Mouse (Mus musculus) thymus, postnatal 14 days (tissue): Measurements from ENCODE around the gene Scrg1.
A peak's percentile ranks its signal among the peaks of the same experiment; 100 is the strongest.
"Not testable (repeated sequence)": the region's sequence is repeated elsewhere in the genome, so short reads cannot be mapped to it uniquely, and the experiment has no call there.

Experiments
- DNase-seq: peaks from one replicate; pipeline ENCODE4 v3.0.0; 2021

Scrg1 gene

DNA sequence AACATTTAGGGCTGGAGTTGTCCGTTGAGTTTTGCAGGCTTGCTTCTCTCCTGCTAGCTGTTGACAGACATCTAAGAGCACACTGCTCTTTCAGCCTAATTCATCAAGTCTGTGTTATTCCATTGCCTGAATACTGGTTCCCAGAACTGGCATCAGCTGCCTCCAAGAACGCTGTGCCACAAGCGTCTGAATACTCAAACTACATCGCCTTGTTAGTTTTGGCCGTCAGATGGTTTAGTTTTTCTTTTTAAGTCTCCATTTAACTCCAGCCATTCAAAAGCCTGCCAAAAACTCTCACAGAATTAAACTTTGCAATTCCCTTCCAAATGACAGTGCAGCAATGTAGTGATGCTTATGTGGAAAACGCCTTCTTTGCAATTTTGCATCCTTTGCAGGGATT, 1.4 kb downstream of the Scrg1 start:
- DNase-seq = no peak

DNA sequence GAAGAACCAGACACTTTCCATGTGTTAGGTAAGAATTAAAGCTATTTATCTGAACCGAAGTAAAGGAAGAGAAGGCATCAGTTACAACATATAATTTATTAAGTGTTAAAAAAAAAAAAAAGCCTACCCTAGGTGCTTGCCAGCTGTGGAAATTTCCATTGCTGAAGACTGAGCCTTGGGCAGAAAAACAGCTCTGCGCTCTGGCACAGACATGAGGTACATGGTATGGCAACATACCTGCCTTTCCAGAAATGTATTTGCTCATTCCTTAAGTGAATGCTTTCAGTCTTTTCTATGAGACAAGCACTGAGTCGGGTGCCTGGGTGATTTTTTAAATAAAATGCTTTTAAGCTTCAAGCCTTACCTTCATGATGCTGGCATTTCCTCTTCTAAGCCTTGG, 2.2 kb downstream of the Scrg1 start:
- DNase-seq = no peak

DNA sequence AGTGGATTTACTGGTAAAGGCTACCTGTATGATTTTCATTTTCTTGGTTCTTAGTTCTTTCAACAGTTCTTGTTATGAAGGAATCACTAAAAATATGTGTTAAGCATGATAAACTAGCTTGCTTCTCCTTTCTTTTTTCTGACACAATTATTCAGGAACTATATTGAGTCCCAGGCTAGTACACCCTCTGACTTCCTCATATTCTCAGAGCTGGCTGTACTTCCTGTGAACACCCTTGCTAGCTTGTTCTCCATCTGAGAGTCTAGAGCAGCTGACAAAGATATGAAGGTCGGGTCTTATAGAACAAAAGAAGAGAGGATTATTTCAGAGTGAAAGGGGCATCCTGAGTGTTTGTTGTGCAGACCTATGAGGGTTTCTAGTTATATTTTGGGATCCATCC, 7.1 kb downstream of the Scrg1 start:
- DNase-seq = no peak

DNA sequence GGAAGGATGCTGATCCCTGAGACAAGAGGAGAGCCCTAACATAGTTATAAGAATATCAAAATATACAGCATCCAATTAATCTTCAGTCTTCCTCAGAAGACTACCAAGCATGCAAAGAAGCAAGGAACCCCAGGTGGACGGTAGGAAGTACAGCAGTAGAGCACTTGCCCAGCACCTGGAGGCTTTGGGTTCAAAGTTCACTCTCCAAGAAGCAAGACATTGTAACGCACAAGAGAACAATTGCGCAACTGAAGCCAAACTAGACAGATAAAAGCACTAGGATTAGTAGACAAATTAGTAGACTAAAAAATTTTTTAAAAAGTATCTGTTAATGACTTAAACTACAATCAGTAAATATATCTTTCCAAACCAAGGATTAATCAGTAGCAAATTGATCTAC, 8.0 kb downstream of the Scrg1 start:
- DNase-seq = no peak

DNA sequence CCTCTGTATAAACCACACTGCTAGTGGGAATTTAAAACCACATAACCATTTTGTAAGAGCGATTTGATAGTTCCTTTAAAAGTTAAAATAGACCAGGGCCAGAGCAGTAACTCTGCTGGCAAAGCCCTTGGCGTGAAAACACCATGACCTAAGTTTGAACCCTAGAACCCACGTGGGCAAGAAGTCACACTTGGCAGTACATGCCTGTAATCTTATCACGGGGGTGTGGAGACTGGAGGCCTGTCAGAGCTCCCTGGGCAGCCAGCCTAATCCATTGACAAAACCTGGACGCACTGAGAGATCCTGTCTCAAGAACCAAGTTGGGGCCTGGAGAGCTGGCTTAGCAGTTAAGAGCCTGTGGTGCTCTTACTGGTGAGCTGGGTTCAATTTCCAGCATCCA, 12.9 kb downstream of the Scrg1 start:
- DNase-seq = no peak

DNA sequence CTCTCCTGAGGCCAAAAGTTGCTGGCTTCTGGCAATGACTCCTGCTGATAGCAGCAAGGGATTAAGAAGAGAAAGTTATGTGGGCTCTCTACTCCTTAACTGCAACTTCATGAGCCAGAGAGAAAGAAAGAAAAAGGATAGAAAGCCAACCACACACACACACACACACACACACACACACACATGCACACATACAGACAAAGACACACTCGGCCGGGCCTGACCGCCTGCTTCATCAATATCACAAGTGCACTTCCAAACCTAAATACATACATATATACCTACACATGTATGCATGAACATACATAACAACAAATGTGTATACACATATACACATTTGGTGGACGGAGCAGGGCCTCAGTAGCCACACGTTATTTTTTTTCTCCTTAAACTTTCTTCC, 15.1 kb downstream of the Scrg1 start:
- no peak for DNase-seq

DNA sequence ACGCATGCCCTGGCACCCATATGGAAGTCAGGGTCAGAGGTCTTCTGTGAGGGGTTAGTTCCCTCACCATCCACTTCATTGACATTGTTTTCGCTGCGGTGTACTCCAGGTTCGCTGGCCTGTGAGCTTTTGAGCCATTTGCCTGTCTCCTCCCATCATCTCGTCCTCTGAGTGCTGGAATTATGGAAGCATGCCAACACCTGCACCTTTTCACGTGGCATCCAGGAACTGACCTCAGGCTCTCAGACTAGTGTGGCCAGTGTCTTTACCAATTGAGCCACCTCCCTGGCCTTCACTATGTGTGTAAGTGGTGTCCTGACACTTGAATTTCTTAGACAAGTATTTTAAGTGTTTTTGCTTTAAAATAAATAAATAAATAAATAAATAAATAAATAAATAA, 18.0 kb downstream of the Scrg1 start:
- no peak for DNase-seq

DNA sequence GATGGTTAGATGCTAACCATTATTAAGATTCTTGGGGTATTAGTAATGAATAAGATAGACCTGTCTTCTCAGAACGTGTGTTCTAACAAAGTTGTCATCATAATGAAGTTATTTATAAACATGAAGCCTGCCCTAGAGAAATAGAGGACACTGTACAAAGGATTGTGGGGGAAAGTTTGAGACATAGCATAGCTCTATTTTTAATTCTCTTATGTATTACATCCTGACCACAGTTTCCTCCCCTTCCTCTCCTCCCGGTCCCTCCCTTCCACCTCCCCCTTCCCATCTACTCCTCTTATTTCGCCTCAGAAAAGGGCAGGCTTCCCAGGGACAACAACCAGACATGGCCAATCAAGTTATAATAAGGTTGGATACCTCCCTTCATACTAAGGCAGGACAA, 22.7 kb downstream of the Scrg1 start:
- no peak for DNase-seq

DNA sequence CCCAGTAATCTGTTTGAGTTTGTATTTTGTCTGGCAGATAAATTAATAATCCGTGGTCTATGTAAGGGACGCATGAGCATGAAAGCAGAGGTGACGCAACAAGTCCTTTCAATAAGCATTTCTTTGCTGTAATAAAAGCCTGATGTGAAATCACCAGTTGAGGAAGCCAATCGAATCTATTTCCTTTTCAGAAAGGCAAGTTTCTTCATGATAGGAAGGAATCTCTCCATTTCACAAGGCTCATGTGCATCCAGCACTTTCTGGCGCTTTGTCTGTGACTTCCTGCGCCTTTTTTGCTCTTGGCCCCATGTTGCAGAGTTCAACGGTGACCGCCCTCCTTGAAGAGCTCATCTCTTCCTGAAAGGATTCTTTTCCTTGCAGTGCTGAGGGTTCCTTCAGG, 24.0 kb downstream of the Scrg1 start:
- DNase-seq = no peak

DNA sequence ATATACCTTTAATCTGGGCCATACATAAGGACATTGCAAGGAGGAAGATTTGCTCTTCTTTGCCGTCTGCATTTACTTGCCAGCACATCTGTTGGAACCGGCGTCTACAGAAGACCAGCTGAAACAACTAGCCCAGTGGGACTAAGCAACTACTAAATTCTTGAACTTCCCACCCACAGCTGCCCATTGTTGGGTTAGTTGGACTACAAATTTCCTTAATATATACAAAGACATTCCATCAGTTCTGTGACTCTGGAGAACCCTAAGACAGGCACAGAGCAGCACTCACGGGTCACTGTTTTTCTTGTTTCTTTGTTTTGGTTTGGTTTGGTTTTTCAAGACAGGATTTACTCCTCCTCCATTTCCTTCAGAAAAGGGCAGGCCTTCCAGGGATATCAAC, 24.9 kb downstream of the Scrg1 start:
- DNase-seq = no peak

DNA sequence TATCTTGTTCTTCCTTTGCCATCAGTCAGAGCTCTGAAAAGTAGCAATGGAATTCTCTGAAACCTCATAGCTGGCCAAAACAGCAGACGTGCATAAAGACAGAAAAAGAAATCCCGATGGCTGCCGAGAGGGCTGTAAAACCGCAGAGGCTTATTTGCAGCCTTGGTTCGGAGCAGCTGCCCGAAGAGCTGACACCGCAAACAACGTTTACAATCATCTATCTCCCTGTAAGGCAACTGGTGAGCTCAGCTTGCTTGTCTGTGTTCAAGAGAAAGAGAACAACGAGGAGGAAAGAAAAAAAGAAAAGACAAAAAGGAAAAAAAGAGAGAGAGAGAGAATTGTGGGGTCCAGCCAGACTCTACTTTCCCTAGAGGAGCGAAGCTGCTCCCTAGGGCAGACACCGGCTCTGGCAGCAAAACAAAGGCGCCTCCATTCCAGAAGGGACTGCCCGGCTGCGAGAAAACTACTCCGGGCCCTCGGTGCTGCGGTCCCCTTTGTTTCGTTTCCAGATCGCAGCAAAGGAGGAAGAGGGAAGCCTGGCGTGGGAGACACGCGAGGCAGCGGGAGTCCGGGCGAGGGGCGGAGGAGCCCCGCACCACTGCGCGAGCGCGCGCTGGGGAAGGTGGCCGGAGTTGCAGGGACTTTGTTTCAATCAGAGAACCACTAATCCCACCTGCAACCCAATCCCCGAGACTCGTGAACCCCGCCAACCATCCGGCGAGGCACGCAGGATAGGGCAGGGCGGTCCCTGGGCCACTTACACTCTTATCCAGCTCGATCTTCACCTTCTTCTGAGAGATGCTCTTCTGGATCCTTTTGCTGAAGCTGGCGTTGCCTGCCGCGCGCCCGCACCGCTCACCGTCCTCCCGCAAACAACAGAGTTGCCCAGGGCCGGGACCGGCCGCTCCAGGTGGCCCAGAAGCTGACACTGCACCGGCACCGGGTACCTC, 31.0 kb downstream of the Scrg1 start:
- peak; percentile 61 for DNase-seq

DNA sequence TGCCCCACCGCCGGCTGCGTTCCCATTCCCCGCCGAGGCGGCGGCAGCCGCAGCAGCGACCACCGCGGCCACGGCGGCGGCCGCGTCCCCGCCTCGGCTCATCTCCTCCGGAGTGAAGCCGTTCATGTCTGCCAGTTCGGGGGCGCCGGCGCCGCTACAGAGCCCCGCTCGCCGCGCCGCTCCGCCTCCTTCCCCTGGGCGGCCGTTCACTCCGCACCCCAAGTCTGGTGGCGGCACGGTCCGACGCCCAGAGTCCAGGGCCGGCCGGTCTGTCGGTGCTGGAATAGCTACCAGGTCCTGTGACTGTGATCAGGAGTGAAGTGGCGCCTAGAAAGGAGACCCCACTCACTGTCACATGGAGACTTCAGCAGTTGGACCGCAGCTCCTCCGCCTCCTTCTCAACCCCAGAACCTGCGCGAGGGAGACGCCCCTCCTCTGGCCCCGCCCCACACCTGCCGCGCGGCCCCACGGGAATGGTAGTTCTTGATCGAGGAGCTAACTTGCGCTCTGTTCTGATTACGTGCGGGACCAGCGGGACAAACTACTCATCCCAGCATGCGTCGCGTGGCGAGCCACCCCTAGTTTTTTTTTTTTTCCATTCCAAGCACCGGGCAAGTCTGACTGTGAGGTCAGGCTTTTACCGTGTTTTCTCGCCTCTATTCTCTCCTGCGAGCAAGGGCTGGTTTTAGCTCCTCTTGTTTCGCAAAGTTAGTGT, 31.9 kb downstream of the Scrg1 start, which contains the start of gene Sap30:
Gene Sap30, minus strand, starts transcription at position 420 of the 715 bp plus-strand sequence.
- peak; percentile 99 for DNase-seq

DNA sequence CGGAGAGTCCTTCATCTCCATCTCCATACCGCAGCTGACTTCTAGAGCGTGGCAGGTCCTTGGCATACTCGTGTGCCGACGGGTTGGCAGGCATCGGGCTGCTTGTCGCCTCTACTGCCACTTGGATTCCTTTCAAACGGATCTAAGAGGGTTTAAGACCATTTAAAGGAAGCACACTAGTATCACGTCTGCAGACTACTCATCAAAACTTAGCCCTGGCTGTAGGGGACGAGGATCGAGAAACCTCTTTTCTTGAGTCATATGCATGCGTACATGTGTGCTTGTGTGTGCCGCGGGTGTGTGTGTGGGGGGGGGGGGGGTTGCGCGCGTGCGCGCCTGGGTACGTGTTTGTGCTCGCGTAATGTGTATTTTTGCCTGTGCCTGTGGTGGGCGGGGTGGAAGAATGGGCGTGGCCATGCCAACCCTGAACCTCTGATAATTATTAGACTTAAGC, 32.6 kb downstream of the Scrg1 start:
- DNase-seq = peak; percentile 79

DNA sequence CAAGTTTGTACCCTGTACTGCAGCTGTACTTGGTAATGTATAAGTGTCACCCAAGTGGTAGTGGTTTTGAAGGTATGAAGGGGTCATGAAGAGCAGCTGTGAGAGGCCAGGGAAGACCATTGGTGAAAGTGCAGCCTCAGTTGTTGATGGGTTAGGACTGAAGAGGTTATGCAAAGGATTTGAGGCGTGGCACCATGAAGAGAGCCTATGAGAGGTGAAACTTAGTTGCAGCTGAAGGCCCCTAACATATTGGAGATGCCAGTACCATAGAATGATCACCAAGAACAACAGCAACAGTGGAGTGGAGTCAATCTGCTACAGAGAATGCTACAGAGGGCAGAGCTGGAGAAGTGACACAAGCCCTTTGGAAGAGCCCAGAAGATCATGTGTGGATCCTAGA, 33.6 kb downstream of the Scrg1 start:
- no peak for DNase-seq

DNA sequence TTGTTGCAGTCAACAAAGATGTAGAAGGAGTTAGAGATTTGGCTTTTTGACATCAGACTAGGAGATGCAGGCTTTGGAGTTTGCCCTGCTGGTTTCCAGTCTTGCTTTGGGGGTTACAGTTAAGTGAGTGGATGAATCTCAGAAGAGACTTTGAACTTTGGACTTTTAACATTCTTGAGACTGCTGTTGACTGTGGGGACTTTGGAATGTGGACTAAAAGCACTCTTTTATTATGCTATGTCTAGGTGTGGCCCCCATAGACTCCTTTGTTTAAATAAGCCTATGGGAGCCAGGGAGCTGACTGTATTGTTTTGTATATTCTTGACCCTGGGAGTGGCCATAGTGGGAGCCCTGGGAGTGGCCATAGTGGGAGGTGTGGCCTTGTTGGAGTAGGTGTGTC, 34.2 kb downstream of the Scrg1 start:
- no peak for DNase-seq

DNA sequence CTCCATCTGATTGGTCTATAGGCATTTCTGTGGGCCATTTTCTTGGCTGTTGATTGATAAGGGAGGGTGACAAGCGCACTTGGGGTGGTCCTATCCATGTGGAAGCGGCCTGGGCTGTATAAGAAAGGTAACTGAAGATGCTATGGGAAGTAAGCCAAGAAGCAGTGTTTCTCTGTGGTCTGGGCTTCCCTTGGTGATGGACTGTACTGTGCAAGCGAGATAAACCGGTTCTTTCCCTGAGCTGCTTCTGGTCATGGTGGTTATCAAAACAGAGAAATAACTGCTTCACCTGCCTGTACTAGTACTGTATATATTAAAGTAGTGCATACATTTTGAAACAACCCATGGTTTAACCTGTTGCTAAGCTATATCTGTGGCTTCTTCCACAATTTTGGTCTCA, 36.1 kb downstream of the Scrg1 start:
- no peak for DNase-seq

DNA sequence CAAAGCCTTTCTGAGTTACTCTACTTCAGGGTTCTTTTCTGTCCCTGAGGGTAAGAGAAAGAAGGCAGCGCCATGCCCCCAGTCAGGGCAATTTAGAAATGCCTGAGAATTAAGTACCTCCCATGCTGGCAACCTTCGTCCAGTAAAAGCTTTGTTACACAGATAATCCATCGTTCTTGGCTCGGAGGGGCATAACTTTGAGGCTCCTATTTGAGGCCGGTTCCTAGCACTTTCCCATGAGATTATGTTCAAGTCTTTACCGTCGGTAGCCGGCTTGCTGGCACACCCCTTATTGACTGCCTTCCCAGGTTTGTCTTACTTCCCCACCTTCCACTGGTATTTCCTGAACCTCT, 42.7 kb downstream of the Scrg1 start:
- no peak for DNase-seq

DNA sequence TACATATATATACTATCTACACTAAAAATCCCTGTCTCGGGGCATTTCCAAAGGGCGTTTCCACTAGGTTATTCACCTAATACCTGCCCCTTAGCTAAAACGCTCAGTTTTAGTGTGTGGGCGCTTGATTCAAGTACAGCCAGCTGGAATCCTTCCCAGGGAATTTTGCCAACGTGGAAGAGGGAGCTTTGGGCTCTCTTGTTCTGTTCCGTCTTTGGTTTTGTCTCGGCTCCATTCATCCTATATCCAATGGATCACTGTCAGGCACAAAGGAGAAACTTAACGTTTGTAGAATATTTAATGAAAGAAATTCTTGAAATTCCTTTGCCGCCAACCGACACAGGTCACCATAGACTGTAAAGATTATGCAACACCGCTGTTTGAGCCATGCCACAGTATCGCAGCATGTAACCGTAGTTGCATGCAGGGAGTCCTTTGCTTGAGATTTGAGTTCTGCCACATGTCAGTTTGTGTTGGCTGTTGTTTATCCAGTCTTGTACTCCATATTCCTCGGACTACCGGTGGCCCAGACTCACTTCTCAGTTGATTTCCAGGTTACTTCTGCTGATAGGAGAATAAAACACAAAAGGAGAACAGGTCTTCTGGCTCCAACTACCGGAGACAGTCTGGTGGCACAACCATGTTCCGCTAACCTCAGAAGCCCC, 43.3 kb downstream of the Scrg1 start:
- no peak for DNase-seq

DNA sequence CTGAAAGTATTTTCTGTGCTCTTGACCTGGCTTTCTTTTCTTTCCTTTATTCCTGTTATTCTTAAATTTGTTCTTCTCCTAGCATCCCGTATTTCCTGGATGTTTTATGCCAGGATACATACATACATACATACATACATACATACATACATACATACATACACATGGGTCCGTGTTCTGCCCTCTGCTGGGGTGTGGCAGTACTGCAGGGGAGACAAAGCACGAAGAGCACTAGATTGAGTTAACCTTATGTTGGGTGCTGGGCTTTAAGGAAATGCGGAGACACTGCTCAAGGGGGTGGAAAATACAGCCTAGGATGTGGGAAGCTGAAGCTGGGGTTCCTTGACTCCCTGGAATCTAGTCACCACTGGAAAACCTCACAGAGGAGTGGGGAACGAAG, 47.9 kb downstream of the Scrg1 start:
- peak; percentile 89 for DNase-seq

DNA sequence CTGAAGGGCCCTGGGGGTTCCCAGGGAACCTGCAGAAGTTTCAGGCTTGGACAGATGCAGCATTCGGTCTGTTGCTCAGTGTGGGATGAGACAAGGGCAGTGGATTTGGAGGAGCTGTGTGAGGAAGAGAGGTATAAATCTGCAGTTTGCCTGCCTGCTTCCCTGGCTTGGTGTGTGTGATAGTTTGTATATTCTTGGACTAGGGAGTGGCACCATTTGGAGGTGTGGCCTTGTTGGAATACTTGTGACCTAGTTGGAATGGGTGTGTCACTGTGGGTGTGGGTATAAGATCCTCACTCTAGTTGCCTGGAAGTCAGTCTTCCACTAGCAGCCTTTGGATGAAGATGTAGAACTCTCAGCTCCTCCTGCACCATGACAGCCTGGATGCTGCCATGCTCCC, 49.8 kb downstream of the Scrg1 start:
- not testable (repeated sequence) for DNase-seq

DNA sequence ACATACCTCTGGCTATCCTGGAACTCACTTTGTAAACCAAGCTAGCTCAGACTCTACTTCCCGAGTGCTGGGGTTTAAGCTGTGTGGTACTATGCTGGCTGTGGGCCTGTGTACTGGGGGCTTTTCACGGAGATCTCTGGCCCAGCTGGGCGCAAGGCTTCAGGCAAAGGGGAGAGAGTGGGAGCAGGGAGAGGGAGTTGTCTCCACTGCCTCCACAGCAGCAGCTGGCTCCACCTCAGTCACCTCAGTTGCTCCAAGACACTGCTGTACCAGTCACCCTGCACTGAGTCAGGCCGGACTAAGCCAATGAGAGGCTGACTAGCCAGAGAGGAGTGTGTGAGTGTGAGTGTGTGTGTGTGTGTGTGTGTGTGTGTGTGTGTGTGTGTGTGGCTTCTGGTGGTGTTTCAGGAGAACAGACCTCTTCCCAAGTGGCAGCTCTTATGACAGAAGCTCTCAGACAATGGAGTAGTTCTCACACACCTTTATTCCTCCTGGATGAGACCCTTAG, 51.9 kb downstream of the Scrg1 start:
- DNase-seq = no peak

DNA sequence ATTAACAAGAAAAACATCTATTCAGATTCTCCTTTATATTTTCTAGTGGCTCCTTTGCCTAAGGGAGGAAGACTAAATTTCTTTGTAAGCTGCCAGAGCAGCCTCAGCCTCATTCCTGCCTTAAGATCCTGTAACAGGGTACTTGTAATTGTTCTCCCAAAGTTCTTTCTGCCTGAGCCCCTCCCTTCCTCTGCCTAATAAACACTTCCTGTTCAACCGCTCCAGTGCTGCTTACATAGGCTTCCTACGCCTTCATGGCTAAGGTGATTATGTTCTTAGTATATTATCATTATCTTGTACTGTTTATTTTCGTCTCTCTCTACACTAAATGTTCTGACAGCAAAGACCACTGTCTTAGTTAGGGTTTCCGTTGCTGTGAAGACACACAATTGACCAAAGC, 52.9 kb downstream of the Scrg1 start:
- DNase-seq = no peak

DNA sequence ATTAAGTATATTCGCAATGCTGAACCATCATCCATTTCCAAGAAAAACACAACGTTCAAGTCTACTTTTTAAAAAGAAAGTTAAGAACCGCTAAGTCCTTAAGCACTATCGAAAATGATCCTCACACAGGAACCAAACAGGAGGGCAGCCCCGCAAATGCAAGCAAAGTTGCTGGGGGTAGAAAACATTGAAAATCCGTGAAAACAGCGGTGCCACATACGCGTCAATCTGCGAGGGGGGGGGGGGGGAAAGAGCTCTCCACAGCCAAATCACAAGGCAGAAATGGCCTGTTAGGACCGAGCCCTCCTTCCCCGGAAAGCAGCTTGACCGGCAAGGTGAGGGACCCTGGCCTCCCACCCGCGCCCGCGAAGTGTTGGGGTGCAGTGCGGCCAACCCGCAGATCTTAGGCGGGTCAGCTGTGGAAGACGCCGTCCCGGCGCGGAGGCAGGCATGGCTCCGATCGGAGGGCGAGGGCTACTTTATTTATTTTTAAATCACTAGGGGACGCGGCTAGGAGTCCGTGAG, 55.1 kb downstream of the Scrg1 start:
- DNase-seq = peak; percentile 64
